Mouse (Mus musculus) heart, postnatal 14 days (tissue): ENCODE results near the gene Hoxd12. TPM values are rescaled to one million over a fixed set of nuclear protein-coding genes. Genes with fewer than 3 reads are reported as not detected.

Source experiments
- DNase-seq, 2 experiments: peaks; one replicate each; pipeline ENCODE4 v3.0.0; 2021 to 2022
- intact Hi-C: fragments of 180-260 bp; cut with DNase I; formaldehyde crosslinking; loops from one replicate; pipeline ENCODE4 v1.15.1; 2025
- total RNA-seq, 2 experiments: library from RNA; stranded (reverse); gene quantifications; 2 replicates each; pipeline ENCODE4 v1.2.3; 2021

Hoxd12 gene
- total RNA-seq, 2 experiments from 2014 or later, result not detected

DNA sequence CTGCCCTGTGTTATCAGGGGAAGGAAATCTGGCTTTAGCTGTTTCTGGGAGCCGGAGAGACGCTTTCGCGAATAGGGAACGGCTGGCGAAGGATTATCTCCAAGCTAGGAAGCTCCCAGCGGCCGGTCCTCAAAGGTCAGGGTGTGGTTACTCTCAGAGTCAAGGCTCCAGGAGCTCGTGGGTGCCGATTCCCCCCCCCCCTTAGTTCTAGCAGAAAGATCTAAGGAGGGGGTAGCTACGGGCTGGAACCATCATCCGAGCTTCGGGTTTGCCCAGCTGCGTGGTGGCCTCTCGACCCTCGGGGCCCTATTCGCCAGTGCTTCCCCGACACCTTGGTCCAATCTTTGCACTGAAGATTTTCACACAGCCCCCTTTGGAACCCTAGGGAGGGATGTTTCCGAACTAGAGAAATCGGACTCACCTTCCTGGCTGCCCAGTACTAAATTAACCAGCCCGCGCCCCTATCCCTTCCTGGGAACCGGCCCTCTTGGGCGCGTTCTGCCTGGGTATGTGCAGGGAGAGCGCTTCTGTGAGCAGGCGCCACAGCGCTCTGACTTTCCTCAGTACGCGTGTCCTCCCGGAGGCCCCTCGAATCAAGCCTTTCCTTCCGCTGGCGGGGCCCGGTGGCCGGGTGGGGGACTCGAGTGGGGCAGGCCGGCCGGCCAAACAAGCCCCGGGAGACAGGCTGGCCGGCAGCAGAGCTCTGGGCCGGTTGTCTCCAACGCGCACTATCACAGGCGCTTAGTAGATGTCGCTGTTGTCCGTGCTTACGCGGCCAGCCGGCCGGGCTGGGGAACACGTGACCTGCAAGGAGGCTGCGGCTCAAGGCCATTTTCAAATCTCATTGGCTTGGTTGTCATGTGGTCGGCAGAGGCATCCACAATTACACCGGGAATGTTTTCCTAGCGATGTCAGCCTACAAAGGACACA lies 16.5 kb downstream of the Hoxd12 start, which contains the start of gene Hoxd10:
Gene Hoxd10, plus strand, starts transcription at position 903 of the 930 bp plus-strand sequence.
- intact Hi-C loops, result loop anchor here (5.0 to 10.0 kb wide), 2 partner anchors 34 to 1416 kb away; partner anchors contain the start of genes Evx2 and Sp9
- DNase-seq, result peak; percentile 43 to 56

DNA sequence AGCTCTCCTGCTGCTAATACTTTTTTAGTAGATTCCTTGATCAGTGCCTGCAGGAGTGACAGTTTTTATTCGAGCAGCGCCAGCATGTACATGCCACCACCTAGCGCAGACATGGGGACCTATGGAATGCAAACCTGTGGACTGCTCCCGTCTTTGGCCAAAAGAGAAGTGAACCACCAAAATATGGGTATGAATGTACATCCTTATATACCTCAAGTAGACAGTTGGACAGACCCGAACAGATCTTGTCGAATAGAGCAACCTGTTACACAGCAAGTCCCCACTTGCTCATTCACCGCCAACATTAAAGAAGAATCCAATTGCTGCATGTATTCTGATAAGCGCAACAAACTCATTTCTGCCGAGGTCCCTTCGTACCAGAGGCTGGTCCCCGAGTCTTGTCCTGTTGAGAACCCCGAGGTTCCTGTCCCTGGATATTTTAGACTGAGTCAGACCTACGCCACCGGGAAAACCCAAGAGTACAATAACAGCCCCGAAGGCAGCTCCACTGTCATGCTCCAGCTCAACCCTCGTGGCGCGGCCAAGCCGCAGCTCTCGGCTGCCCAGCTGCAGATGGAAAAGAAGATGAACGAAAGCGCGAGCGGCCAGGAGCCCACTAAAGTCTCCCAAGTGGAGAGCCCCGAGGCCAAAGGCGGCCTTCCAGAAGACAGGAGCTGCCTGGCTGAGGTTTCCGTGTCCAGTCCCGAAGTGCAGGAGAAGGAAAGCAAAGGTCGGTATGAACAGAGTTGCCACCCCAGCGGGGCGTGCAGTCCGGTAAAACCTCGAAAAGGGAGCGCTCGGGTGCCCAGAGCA lies 17.4 kb downstream of the Hoxd12 start:
- DNase-seq, result no peak
- intact Hi-C loops, result loop anchor here (5.0 to 10.0 kb wide), 2 partner anchors 35 to 1417 kb away; partner anchors contain the start of genes Evx2 and Sp9

DNA sequence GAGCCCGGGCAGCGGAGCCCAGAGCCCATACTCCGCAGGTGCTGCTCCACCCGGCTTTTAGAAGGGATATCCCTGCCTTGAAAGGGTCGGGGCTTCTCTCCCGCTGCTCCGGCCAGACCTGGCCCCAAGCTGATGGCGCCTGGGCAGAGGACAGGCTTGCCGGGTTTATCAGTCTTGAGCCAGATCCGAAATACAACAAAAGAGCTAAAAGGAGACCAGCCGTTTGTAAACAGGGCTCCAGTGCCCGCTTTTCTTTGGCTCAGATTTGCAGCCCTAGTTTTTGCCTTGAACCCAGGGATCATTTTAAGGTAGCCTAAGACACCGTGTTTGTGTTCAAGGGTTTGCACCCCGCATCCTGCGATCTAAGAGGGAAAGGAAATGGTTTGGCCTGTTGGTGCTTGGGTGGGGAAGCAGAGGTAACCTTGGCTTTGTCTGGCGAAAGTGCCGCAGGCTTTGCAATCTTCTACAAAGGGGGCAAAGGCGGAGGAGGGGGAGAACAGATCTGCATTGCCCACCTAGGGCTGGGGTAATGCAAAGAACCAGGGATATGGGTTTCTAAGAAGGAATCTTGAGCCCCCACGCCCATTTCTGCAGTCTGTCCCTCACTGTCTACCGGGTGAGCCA lies 18.1 kb downstream of the Hoxd12 start:
- intact Hi-C loops, result loop anchor here (5.0 to 10.0 kb wide), 2 partner anchors 36 to 1418 kb away; partner anchors contain the start of genes Evx2 and Sp9
- no peak for DNase-seq

DNA sequence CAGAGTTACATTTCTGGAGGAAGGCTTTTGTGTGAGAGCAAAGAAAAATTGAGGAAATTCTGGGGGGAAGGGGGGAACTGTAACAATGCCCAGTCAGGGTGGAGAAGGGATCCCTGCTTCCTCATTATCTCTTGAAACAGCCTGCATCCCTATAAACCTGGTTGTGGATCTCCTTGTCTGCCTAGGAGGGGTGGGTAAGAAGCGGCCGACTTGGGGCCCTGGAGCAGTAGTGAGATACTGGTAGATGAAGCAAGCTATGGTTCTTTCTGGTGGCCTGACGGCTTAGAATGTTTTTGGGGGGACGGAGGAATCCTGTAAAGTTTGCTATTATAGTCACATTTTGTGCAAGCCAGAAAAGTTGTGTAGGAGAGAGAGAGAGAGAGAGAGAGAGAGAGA lies 18.6 kb downstream of the Hoxd12 start:
- intact Hi-C loops, result loop anchor here (5.0 to 10.0 kb wide), 2 partner anchors 36 to 1419 kb away; partner anchors contain the start of genes Evx2 and Sp9

DNA sequence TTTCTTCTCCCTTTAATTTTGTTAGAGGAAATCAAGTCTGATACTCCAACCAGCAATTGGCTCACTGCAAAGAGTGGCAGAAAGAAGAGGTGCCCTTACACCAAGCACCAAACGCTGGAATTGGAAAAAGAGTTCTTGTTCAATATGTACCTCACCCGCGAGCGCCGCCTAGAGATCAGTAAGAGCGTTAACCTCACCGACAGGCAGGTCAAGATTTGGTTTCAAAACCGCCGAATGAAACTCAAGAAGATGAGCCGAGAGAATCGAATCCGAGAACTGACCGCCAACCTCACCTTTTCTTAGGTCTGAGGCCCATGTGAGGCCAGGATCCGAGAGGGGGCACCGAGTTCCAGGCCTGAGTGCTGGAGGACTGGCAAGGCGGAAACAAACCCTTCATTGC lies 19.3 kb downstream of the Hoxd12 start:
- no peak for DNase-seq
- intact Hi-C loops, result loop anchor here (5.0 to 10.0 kb wide), 2 partner anchors 37 to 1419 kb away; partner anchors contain the start of genes Evx2 and Sp9

More for the DNA sequence above, 18.6 kb downstream of the Hoxd12 start:
- no peak for DNase-seq

DNA sequence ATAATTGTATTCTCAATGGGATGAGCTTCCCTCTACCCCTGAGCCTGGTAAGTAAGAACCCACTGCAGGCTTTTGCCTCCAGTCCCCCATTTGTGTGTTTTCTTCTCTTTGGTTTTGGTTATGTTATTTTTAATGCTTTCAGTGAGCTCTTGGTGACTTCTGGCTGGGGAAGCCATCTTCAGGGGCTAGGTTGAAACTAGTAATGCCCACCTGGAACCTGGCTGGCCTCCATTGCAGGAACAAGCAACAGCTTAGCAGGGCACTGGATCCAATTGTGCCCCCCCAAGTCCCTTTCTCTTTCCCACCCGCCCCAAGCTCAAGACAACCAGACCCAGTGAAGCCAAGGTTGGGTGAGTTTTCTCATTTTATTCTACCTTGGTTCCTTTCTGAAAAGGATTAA lies 20.6 kb downstream of the Hoxd12 start:
- no peak for DNase-seq
- intact Hi-C loops, result loop anchor here (10.0 kb wide), 1 partner anchor 1421 kb away; the partner anchor contains the start of gene Sp9

DNA sequence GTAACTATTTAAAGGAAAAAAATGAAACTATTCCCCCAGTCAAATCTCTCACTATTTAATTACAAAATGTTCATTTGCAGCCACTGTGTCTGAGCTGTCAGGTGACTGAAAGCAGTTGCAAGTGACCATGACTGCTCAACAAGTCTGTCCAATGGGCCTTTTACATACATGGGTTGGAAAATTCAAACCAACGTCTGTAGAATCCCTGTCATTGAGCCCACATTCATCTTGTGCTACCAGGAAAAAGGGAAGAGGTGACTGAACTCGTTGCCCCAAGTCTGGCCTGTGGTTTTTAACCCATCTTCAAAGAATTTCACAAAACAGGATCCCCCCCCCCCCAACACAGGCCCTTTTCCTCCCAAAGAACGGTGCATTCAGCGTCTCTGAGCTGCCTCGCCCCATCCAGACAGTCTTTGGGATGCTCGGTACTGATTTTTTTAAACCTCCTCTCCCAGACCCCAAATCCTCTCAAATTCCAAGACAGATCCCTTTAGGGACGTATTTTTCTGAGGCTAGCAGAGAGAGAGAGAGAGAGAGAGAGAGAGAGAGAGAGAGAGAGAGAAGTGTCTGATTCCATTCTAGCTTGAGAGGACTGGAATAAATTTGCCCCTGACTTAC lies 21.1 kb downstream of the Hoxd12 start:
- no peak for DNase-seq

DNA sequence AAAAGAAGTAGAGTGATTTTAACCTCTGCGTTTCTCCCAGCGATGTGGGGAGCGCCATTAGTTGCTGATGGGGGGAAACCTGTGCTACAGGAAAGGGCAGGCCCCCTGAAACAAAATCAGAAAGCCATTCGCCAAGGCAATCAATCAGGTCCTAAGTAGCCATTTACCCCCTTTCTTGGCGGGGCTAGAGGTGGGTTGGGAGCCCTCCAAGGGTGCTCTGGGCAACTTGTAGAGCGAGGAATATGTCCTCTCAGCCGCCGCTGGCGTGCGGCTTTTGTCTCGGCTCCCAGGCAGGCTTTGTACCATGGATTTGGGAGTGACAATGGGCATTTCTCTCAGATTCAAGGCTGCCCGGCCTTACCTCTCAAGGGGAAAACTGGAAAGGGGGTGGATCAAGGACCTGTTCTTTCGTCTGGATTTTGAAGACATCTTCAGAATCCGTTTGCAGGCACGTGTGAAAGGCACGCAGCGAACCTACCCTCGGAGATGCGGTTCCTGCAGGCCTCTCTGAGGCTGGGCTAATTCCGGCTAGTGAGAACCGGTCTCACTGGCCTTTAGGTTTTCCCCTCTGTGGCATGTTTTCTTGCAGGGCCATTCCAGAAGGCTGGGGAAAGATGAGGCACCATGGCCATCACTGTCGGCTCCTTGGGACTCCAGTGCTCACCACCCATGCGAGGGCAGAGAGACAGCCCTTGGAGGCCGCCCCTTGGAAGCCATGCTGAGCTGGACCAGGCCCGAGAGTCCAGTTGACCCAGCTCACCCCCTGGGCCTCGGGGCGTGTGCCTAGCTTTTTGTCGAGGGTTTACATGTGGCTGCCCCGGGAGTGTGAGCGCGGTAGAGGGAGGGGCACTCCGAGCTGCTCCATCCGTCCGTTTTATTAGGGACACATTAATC lies 21.9 kb downstream of the Hoxd12 start:
- no peak for DNase-seq
- intact Hi-C loops, result loop anchor here (10.0 kb wide), 1 partner anchor 1422 kb away; the partner anchor contains the start of gene Sp9

More for the DNA sequence above, 21.1 kb downstream of the Hoxd12 start:
- intact Hi-C loops, result loop anchor here (10.0 kb wide), 1 partner anchor 1421 kb away; the partner anchor contains the start of gene Sp9

DNA sequence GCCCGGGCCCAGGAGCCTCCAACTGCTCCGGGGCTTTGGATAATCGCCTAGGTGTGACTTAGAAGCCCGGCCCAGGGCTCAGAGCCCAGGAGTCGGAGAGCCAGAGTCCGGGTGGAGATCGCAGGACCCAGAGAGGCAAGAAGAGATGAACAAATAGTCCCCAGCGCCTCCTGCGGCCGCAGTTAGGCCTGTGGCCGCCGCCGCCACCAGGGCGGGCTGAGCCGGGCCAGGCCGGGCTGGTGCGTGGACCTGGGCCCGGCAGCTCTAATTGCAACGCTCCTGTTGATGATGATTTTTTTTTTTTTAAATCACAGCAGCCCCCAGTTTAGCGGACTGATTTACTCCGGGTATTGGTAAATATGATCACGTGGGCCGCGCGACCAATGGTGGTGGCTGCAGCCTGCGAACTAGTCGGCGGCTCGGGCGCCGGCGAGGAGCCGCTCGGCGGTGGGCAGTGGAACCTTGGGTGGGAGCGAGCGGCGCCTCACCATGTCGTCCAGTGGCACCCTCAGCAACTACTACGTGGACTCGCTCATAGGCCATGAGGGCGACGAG lies 22.8 kb downstream of the Hoxd12 start, which contains the start of gene Hoxd9:
Gene Hoxd9, plus strand, starts transcription at position 161 of the 555 bp plus-strand sequence.
- intact Hi-C loops, result loop anchor here (10.0 kb wide), 1 partner anchor 1423 kb away; the partner anchor contains the start of gene Sp9
- no peak for DNase-seq

DNA sequence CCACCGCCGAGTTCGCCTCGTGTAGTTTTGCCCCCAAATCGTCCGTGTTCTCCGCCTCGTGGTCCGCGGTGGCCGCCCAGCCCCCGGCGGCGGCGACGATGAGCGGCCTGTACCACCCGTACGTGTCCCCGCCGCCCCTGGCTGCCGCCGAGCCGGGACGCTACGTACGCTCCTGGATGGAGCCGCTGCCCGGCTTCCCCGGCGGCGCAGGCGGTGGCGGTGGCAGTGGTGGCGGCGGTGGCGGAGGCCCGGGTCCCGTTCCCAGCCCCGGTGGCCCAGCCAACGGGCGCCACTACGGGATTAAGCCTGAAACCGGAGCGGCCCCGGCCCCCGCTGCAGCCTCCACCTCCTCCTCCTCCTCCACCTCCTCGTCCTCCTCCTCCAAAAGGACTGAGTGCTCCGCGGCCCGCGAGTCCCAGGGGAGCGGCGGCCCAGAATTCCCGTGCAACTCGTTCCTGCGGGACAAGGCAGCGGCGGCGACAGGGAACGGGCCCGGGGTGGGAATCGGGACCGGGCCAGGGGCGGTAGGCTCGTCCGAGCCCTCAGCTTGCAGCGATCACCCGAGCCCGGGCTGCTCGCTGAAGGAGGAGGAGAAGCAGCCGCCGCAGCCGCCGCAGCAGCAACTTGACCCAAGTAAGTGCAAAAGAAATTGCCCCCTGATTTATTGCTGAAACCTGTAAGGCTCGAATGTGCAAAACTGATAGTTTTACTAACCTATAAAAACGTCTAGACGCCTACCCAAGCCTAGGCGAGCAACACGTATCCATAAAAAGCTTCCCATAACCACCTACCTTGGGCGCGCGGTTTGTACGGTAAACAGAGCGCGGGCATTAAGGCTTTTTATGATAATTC lies 23.6 kb downstream of the Hoxd12 start:
- no peak for DNase-seq
- intact Hi-C loops, result loop anchor here (10.0 kb wide), 1 partner anchor 1424 kb away; the partner anchor contains the start of gene Sp9

DNA sequence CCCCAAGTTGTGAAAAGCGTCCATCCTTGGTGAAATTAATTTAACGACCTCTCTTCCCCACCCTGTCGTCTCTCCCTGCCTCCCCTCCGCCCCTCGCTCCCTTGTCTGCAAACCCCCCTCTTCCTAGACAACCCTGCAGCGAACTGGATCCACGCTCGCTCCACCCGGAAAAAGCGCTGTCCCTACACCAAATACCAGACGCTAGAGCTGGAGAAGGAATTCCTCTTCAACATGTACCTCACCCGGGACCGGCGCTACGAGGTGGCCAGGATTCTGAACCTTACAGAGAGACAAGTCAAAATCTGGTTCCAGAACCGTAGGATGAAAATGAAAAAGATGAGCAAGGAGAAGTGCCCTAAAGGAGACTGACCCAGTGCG lies 24.2 kb downstream of the Hoxd12 start:
- intact Hi-C loops, result loop anchor here (10.0 kb wide), 1 partner anchor 1424 kb away; the partner anchor contains the start of gene Sp9
- DNase-seq, result no peak

DNA sequence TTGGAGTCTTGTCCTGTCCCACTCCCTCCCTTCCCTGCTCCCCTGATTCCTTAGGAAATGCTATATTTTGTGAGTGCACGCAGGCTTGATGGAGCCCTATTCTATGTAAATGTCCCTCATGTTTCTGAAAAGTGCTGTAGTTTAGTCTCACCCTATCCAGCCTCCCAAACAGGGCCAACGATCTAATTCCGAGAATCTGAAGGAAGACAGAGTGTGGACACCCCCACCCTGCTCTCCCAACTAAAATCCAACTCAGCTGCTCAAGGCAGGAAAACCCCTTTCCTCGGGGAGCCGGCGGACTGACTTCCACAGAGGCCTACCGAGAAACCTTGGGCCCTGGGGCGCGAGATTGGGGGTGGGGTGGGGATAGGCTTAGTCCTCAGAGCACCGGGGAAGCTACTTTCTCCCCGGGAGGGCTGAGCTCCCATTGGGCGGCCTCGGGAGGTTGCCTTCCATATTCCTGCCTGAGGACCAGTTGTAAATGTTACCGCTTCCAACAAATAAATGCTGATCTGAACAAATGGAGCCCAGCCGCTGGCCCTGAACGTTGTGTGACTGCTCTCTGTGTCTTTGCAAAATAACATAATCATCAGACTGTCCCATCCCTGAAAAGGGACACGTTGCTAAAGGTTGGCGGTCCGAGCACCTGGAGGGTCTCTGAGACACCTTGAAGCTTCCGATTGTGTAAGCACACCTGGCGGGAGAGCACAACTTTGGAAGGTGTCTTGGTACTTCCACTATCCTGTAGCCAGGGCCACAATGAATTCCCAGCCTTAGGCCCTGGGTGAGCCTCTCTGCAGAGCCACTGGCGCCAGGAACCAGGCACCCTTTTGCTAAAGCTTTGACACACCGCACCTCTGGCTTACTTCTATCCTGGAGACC lies 25.1 kb downstream of the Hoxd12 start:
- intact Hi-C loops, result loop anchor here (5.0 to 10.0 kb wide), 3 partner anchors 262 to 1425 kb away; partner anchors contain the start of gene Sp9
- no peak for DNase-seq

DNA sequence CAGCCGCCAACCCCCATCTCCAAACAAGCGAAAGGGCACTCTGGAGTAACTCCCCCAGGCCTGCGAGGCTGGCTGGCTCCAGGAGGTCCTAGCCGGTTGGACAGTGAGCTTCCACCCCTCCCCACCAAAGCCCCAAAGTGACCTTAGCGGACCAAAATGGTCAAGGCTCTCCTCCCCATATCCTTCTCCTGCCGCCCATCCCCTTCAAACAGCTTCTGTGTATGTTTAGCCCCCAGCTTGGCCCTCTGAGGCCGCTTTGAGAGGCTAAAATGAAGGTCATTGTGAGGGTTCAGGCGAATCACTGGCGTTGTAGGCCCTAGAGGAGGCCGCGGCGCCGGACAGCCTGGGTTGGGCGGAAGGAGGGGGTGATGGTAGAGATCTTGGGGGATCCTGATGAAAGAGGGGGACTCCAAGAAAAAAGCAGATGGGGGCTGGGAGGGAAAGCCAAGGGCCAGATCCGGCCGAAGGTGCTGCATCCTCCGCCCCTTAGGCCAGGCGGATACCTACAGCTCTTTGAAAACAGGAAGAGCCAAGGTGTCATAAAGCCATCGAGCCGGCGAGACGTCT lies 25.8 kb downstream of the Hoxd12 start:
- intact Hi-C loops, result loop anchor here (5.0 to 10.0 kb wide), 2 partner anchors 262 to 1074 kb away; no protein-coding TSS in a partner anchor
- DNase-seq, result no peak

DNA sequence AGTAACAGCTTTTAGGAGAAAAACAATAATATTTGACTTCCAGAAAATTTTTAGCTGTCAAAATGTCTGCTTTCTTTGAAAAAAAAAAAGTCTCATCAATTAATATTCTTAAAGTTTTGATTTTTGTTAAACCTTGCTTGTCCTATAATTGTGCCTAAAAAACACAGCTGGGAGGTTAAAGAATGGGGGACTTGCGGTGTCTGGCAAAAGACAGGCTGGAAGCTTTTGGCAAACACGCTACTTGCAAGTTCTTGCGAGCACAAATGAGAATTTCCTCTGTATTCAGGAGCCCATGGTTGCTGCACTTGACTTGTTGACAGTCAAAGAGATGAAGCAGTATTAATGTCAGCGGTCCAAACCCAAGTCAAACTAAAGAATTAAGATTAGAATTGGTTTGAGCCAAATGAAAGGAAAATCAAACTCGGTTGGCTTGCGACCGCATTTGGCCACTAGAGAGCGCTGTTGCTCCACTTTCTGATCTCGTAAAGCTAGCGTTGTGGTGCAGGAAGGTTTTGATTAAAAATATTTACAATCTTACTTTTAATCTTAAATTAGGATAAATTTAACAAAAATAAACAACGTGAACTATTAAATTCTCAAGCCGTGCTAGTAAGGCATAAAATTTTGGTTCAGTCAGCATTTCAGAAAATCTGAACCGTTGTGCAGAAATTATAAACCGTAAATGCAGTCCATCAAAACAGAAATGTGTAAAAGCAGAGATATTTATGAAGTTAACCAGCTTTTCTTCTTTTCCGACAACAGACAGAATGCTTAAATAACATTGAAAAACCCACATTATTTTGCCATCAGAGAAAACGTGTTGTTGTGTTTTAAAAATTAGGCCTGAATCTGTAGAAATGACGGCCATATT lies 27.4 kb downstream of the Hoxd12 start:
- intact Hi-C loops, result loop anchor here (2.0 to 10.0 kb wide), 6 partner anchors 260 to 1073 kb away; no protein-coding TSS in a partner anchor
- peak; percentile 79 to 88 for DNase-seq
